Mouse (Mus musculus): ENCODE results near the gene Pgr.
A peak's percentile ranks its signal among the peaks of the same experiment; 100 is the strongest.

The Pgr gene

DNA sequence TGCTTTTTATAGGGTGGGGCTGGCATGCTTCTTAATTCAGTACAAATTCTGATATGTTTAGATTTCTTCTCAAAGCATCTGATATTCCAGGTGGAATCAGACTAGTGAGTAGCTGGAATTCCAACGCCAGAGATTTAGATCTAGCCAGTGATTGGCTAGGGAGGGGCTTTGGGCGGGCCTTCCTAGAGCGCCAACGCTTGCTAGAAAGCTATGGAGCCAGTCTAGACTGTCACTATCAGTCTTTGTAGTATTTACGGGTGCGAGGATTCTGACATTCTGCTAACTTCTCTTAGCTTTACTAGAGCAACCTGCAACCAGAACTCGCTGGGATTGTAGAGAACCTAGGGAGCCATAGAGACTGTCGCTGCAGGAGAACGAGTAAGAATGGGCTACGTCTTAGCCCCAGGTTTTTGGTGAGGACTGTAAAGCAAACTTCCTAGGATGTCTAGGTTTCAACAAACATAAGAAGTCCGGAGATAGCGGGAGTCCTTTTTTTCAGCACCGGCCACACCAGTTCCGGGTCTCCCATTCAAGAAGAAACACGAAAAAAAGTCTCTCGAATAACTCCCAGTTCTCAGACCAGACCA is at the start of gene Pgr:
Gene Pgr, plus strand, starts transcription at position 218 of the 587 bp plus-strand sequence.
- no peak for DNase-seq (ENCODE audit: low read depth, low spot score)

- no peak for DNase-seq (ENCODE audit: low read depth, low spot score)
Measured at GRCm38 (mm10) chr9:8857455-8857854, 42.2 kb upstream of the Pgr start.

GRCm38 (mm10) chr9:8868511-8868910 is 31.1 kb upstream of the Pgr start:
- no peak for DNase-seq (ENCODE audit: low read depth, low spot score)

GRCm38 (mm10) chr9:8895205-8895604 is 4.4 kb upstream of the Pgr start:
- no peak for DNase-seq (ENCODE audit: low read depth, low spot score)

- DNase-seq (ENCODE audit: low read depth, low spot score): no peak
Measured at GRCm38 (mm10) chr9:8900203-8901012, 775 bp downstream of the Pgr start.

DNA sequence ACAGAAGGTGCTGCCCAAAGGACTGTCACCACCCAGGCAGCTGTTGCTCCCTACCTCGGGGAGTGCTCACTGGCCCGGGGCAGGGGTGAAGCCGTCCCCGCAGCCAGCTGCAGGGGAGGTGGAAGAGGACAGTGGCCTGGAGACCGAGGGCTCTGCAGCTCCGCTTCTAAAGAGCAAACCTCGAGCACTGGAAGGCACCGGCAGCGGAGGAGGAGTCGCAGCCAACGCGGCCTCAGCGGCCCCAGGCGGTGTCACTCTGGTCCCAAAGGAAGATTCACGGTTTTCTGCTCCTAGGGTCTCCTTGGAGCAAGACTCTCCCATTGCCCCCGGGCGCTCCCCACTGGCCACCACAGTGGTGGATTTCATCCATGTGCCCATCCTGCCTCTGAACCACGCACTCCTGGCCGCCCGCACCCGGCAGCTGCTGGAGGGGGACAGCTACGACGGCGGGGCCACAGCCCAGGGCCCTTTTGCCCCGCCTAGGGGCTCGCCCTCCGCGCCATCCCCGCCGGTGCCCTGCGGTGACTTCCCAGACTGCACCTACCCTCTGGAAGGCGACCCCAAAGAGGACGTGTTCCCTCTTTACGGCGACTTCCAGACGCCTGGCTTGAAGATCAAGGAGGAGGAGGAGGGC is 1.5 kb downstream of the Pgr start:
- no peak for DNase-seq (ENCODE audit: low read depth, low spot score)

GRCm38 (mm10) chr9:8901647-8902131 is 2.1 kb downstream of the Pgr start:
- DNase-seq (ENCODE audit: low read depth, low spot score): no peak

DNA sequence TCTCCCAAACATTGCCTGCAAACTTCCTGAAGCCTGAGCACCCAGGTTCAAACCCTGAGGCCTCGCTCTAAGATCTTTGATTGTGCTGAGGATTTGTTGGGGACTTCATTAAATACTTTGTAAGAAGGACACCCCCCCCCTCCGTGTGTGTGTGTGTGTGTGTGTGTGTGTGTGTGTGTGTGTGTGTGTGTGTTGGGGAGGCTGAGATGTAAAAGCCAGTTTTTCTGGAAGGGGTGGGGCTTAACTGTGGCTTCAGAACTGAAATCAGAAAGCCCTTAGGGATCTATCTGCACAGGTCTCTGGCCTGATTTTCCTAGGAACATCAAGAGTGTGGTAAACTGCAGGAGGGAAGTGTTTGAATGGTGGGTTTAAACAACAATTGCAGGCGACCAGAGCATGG is 2.6 kb downstream of the Pgr start:
- no peak for DNase-seq (ENCODE audit: low read depth, low spot score)

DNA sequence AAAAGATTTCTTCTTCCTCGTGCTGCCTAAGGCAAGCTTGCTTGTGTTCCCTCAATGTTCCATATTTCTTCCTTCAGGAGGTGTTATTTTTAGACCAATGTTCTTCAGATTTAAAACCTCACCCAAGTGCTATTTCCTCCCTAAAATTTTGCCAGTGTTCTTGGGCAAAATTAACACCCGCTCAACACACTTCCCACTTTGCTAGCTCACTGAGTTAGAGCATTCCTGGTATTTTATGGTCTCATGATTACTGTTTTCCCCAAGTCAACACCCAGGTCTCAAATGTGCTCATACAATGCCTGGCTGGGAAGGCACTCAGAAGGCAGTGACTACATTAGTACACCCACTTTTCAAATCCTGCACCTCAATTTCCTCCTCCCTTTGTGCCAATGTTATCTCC is 27.9 kb downstream of the Pgr start:
- no peak for DNase-seq (ENCODE audit: low read depth, low spot score)

GRCm38 (mm10) chr9:8937753-8938152 is 38.1 kb downstream of the Pgr start:
- no peak for DNase-seq (ENCODE audit: low read depth, low spot score)

DNA sequence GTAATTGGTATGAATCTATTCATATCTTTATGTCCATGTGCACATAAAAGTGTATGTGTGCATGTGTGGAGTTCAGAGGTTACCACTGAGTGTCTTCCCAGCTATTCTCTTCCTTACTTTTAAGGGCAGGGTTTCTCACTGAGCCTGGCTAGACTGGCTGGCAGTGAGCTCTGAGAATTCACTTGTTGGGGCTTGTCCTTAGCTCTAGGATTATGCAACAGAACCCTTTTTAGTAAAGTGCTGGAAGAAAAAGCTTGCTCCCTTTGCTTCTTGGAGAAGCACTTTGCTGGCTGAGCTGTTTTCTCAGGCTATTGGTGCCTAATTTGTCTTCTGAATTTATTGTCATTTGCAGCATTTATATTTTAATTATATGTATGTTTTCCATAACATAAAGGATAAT is 53.7 kb downstream of the Pgr start:
- DNase-seq (ENCODE audit: low read depth, low spot score): no peak

DNA sequence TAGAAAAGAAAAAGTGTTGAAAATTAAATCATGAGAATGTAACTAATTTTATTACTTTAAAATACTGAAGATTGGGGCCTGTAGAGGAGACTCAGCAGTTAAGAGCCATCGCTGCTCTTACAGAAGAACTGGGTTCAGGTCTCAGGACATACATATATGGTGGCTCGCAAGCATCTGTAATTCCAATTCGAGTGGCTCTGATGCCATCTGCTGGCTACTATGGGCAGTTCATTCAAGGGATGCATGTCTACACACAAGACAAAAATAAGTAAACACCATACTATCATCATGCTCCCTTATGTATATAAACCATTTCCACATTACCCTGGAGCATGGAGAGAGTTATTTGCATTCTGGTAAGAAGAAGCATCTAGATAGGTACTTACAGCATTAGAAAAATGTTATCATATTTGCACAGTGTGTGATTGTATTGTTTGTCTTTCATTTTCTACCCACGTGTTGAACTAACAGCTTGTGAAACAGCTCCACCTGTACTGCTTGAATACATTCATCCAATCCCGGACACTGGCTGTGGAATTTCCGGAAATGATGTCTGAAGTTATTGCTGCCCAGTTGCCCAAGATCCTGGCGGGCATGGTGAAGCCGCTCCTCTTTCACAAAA is 65.0 kb downstream of the Pgr start:
- DNase-seq (ENCODE audit: low read depth, low spot score): no peak

- peak; percentile 54 for DNase-seq (ENCODE audit: low read depth, low spot score)
Measured at GRCm38 (mm10) chr9:8970240-8970639, 70.6 kb downstream of the Pgr start.

GRCm38 (mm10) chr9:8971491-8971890 is 71.9 kb downstream of the Pgr start, which contains the start of gene Gm16485:
Gene Gm16485 (plus strand): TSS chr9:8971791.
- no peak for DNase-seq (ENCODE audit: low read depth, low spot score)

- DNase-seq (ENCODE audit: low read depth, low spot score): no peak
Measured at GRCm38 (mm10) chr9:8977775-8978174, 78.1 kb downstream of the Pgr start.

- no peak for DNase-seq (ENCODE audit: low read depth, low spot score)
Measured at GRCm38 (mm10) chr9:8982315-8982714, 82.7 kb downstream of the Pgr start.

DNA sequence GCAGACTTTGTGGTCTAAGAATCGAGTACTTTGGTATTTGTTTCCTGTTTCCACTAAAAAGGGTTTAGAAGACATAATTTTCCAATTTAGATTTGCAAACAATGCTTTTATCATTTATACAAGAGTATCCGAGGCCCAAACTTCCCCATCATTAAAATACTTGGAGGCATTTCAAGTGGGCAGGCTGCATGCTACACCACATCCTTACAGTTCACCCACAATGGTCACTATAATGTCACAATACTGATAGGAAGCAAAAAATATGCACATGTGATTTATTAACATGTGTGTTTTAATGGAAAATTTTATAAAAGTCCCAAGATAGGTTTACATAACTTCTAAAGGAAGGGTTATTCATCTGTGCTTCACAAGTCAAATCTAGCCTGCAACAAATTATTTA is 96.9 kb downstream of the Pgr start:
- no peak for DNase-seq (ENCODE audit: low read depth, low spot score)

DNA sequence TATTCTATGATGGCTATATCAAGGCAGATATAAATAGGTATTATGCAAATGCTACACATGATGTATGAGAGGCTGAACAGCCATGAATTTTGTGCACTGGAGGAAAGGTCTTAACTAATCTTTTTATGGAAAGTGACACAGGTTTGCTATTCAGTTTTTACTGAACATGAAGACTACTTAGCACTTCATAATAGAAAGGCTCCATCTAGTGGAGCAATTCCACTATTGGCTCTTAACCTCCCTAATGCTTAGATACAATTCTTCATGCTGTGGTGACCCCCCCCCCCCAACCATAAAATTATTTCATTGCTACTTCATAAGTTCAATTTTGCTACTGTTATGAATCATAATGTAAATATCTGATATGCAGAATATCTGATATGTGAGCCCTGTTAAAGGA is 101.5 kb downstream of the Pgr start:
- no peak for DNase-seq (ENCODE audit: low read depth, low spot score)

DNA sequence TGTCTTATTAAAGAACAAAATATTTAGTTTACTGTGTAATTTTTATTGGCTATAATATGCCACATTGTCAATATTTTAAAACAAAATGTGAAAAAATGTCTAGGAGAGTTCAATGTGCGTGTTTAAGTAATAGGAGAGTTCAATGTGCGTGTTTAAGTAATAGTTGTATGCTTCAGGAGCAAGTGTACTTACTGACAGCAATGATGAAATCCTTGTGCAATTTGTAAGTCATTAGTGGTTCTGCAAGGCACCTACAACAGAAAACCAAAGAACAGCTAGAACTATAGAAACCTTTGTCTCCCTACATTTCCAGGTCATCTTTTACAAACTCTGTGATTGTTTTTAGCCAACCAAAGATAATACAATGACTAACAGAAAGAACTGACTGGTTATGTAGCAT is 115.5 kb downstream of the Pgr start:
- DNase-seq (ENCODE audit: low read depth, low spot score): no peak
